In genomic region chr8:3431113-3431512, GRCm38 (mm10) we compare ENCODE assay signal across 28 mouse cellular contexts. TPM values are rescaled to one million over a fixed set of nuclear protein-coding genes. Genes with fewer than 3 reads are reported as not detected.
"Had no signal": no experiment of that assay in that cellular context is flagged by ENCODE, and none has a peak within 500 bp of the region (broad histone marks: within the 10 kb centered on the region; RNA-seq: fewer than 3 reads in every experiment).

No protein-coding gene starts in this region.

- ATAC-seq: forebrain, postnatal 0 days; hindbrain, embryonic 16.5 days; inflammation-experienced regulatory T-cells, adult 6 months; intestine, embryonic 15.5 days; intestine, postnatal 0 days; liver, postnatal 0 days had no signal

- H3K27ac ChIP-seq: heart, adult 2 months; heart, embryonic 13.5 days; heart, embryonic 15.5 days; hindbrain, embryonic 10.5 days; hindbrain, embryonic 12.5 days; hindbrain, embryonic 14.5 days; intestine, embryonic 15.5 days; layer of hippocampus, adult 2 months; left cerebral cortex, adult 2 months; limb, embryonic 10.5 days; limb, embryonic 12.5 days; liver, embryonic 13.5 days; liver, embryonic 15.5 days had no signal

- DNase-seq: forebrain, postnatal 0 days; gastrocnemius, postnatal 14 days; gastrocnemius, postnatal 36 days; heart, adult 11 months; heart, adult 2 months; heart, postnatal 14 days; heart, postnatal 4 days; kidney, postnatal 10 days; liver; liver, embryonic 13.5 days; liver, postnatal 0 days had no signal

- H3K4me1 ChIP-seq: heart, embryonic 15.5 days; hindbrain, embryonic 10.5 days; hindbrain, embryonic 12.5 days; intestine, embryonic 15.5 days; limb, embryonic 10.5 days; limb, embryonic 12.5 days; liver, embryonic 15.5 days had no signal

- H3K4me3 ChIP-seq: heart, adult 2 months; heart, embryonic 13.5 days; heart, embryonic 15.5 days; hindbrain, embryonic 10.5 days; hindbrain, embryonic 12.5 days; intestine, embryonic 15.5 days; layer of hippocampus, adult 2 months; left cerebral cortex, adult 2 months; limb, embryonic 10.5 days; limb, embryonic 12.5 days; liver, embryonic 13.5 days; liver, embryonic 15.5 days had no signal

- H3K9me3 ChIP-seq: heart, embryonic 13.5 days; heart, embryonic 15.5 days; hindbrain, embryonic 10.5 days; hindbrain, embryonic 12.5 days; intestine, embryonic 15.5 days; limb, embryonic 10.5 days; limb, embryonic 12.5 days; liver, embryonic 13.5 days; liver, embryonic 15.5 days had no signal

- H3K27me3 ChIP-seq: heart, embryonic 13.5 days; heart, embryonic 15.5 days; hindbrain, embryonic 12.5 days; intestine, embryonic 15.5 days; limb, embryonic 12.5 days; liver, embryonic 13.5 days; liver, embryonic 15.5 days had no signal

- H3K9ac ChIP-seq: forebrain, postnatal 0 days; heart, embryonic 13.5 days; heart, embryonic 15.5 days; hindbrain, embryonic 12.5 days; hindbrain, embryonic 14.5 days; intestine, embryonic 15.5 days; limb, embryonic 12.5 days; liver, embryonic 13.5 days; liver, embryonic 15.5 days; liver, postnatal 0 days had no signal

- H3K4me2 ChIP-seq: heart, embryonic 11.5 days; heart, embryonic 13.5 days; heart, embryonic 15.5 days; hindbrain, embryonic 12.5 days; hindbrain, embryonic 14.5 days; intestine, embryonic 15.5 days; limb, embryonic 12.5 days; liver, embryonic 11.5 days; liver, embryonic 13.5 days; liver, embryonic 15.5 days had no signal

RNA-seq across cellular contexts. Expression of gene Tex45, which starts 39.5 kb away (rescaled TPM):
- polyA plus RNA-seq: heart, adult 2 months; heart, embryonic 11.5 days; heart, embryonic 13.5 days; heart, embryonic 15.5 days; heart, postnatal 0 days; hindbrain, embryonic 10.5 days; hindbrain, embryonic 12.5 days; inflammation-experienced regulatory T-cells, adult 6 months; intestine, embryonic 15.5 days; intestine, postnatal 0 days; limb, embryonic 10.5 days; limb, embryonic 12.5 days; liver, embryonic 11.5 days; liver, embryonic 13.5 days; liver, embryonic 15.5 days; liver, postnatal 0 days had no signal
